Mouse (Mus musculus) ES-Bruce4 (cell line): ENCODE data around the gene Kat2a. TPM values are rescaled to one million over a fixed set of nuclear protein-coding genes. Genes with fewer than 3 reads are reported as not detected.

ENCODE experiments used
- H3K27ac ChIP-seq: 2 replicates; pipeline ENCODE4 v1.5.1; 2012; ENCODE audit warnings: low read length, inconsistent platforms; ENCODE audit not compliant: insufficient read depth
- H3K27me3 ChIP-seq: 2 replicates; pipeline ENCODE4 v1.6.1; 2012; ENCODE audit warnings: mild to moderate bottlenecking, low read length, inconsistent platforms; ENCODE audit not compliant: control insufficient read depth, poor library complexity, insufficient read depth, severe bottlenecking
- H3K36me3 ChIP-seq: 2 replicates; pipeline ENCODE4 v1.6.1; 2012; ENCODE audit warnings: inconsistent platforms, mild to moderate bottlenecking, low read length, moderate library complexity; ENCODE audit not compliant: control insufficient read depth, poor library complexity, insufficient read depth, severe bottlenecking
- H3K4me1 ChIP-seq: one replicate; pipeline ENCODE4 v1.8.1; 2011; ENCODE audit warnings: low read length; ENCODE audit not compliant: control insufficient read depth, insufficient read depth
- H3K4me3 ChIP-seq: 2 replicates; pipeline ENCODE4 v1.5.1; 2011; ENCODE audit warnings: low read depth, mild to moderate bottlenecking, low read length
- H3K9ac ChIP-seq: 2 replicates; pipeline ENCODE4 v1.6.1; 2012; ENCODE audit warnings: low read depth, mild to moderate bottlenecking, inconsistent platforms; ENCODE audit not compliant: poor library complexity, severe bottlenecking
- H3K9me3 ChIP-seq: replicated peaks from 2 replicates; pipeline ENCODE4 v1.6.1; 2012; ENCODE audit warnings: mild to moderate bottlenecking, low read length, inconsistent platforms; ENCODE audit not compliant: control insufficient read depth, poor library complexity, insufficient read depth, severe bottlenecking
- CTCF ChIP-seq: IDR thresholded peaks from one replicate; pipeline ENCODE4 v1.8.1; 2011; ENCODE audit warnings: low read depth, low read length
- EP300 ChIP-seq: IDR thresholded peaks from 2 replicates; pipeline ENCODE4 v1.6.1; 2011; ENCODE audit warnings: low read depth, low read length; ENCODE audit not compliant: insufficient read depth
- POLR2A ChIP-seq: IDR thresholded peaks from one replicate; pipeline ENCODE4 v1.8.1; 2011; ENCODE audit warnings: low read length; ENCODE audit not compliant: insufficient read depth
- polyA plus RNA-seq: library from polyadenylated mRNA; stranded (reverse); fragments of >200 nt; gene quantifications from 2 replicates; pipeline ENCODE4 v1.2.4, GENCODE M21; 2011; ENCODE audit warnings: low read depth; ENCODE audit not compliant: missing spikeins, insufficient read depth, insufficient read length

The Kat2a gene
- polyA plus RNA-seq, 1 experiment: 61.3 TPM

DNA sequence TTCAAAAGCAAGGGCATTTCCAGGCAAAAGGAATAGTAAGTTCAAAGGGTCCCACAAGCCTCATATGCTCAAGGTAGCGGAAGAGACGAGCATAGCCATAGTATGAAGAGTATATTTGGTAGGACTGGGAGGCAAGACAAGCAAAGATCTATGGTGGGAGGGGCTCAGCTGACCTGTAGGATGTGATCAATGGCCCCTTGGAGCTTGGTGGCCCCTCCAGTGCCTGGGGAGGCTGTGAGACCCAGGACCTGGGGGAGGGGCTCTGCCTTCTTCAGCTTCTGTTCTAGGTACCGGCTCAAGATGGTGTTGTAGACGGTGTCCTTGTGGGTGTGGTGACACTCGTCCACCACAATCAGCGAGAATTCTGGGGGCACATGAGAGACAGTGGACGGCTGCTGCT, 9.4 kb downstream of the Kat2a start:
- Histone ChIP-seq H3K9me3 (no peaks in the 10 kb centered on the region), H3K36me3 (peaks cover 30% of the 10 kb centered on the region), H3K9ac (no peak overlapping the region), H3K27ac (no peak overlapping the region), H3K4me1 (no peaks in the 10 kb centered on the region), H3K4me3 (no peak overlapping the region), H3K27me3 (no peaks in the 10 kb centered on the region)
- TF ChIP-seq POLR2A (no peak), CTCF (no peak), EP300 (no peak)

DNA sequence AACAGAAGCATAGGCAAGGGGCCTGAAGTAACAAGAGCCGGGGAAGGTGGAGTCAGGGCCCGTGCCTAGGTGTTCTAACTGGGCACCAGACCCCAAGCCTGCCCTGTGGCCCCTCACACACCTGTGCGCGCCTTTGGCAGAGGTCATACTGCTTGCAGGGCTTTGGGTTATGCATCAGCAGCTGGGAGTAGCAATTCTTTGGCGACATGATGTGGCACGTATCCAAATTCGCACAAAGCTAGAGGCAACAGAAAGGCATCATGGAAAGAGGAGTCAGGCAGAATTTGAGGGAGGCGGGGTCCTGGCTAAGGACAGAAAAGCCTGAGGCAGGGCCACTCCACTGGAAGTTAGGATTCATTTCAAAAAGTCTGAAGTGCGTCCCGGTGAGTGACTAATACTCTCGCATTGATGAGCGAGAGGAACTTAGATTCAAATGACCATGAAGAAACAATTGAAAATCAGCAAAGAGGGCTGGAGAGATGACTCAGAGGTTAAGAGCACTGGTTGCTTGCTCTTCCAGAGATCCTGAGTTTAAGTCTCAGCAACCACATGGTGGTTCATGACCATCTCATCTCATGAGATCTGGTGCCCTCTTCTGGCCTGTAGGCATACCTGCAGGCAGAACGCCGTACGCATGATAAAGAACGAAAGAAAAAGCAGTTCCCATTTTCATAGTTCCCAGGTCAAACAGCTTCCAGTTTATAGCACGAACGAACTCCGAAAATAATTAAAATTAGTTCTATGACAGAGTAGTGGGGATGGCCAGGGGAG, 10.0 kb downstream of the Kat2a start:
- TF ChIP-seq CTCF (peak; percentile 93), EP300 (no peak)
- Histone ChIP-seq H3K27me3 (no peaks in the 10 kb centered on the region), H3K27ac (no peak overlapping the region), H3K9ac (no peak overlapping the region), H3K4me3 (no peak overlapping the region), H3K4me1 (no peaks in the 10 kb centered on the region), H3K9me3 (no peaks in the 10 kb centered on the region), H3K36me3 (peaks cover 23% of the 10 kb centered on the region)

GRCm38 (mm10) chr11:100701301-100701700, 11.0 kb downstream of the Kat2a start:
- Histone ChIP-seq H3K27ac (no peak overlapping the region), H3K4me1 (no peaks in the 10 kb centered on the region), H3K9me3 (no peaks in the 10 kb centered on the region), H3K27me3 (no peaks in the 10 kb centered on the region), H3K9ac (no peak overlapping the region), H3K36me3 (peaks cover 14% of the 10 kb centered on the region), H3K4me3 (peak overlapping the region; percentile 10)
- TF ChIP-seq CTCF (no peak), EP300 (no peak), POLR2A (no peak)

- Histone ChIP-seq H3K36me3 (peaks cover 8% of the 10 kb centered on the region), H3K9me3 (no peaks in the 10 kb centered on the region), H3K4me1 (no peaks in the 10 kb centered on the region), H3K27ac (no peak overlapping the region), H3K27me3 (no peaks in the 10 kb centered on the region), H3K4me3 (no peak overlapping the region), H3K9ac (no peak overlapping the region)
- no peak for TF ChIP-seq POLR2A
- no peak for TF ChIP-seq CTCF
- no peak for TF ChIP-seq EP300
Observed at GRCm38 (mm10) chr11:100700710-100701109, 11.6 kb downstream of the Kat2a start.

GRCm38 (mm10) chr11:100697921-100698320, 14.3 kb downstream of the Kat2a start:
- Histone ChIP-seq H3K27ac (no peak overlapping the region), H3K9ac (no peak overlapping the region)
- TF ChIP-seq EP300: no peak
- TF ChIP-seq POLR2A: no peak
- TF ChIP-seq CTCF: no peak

DNA sequence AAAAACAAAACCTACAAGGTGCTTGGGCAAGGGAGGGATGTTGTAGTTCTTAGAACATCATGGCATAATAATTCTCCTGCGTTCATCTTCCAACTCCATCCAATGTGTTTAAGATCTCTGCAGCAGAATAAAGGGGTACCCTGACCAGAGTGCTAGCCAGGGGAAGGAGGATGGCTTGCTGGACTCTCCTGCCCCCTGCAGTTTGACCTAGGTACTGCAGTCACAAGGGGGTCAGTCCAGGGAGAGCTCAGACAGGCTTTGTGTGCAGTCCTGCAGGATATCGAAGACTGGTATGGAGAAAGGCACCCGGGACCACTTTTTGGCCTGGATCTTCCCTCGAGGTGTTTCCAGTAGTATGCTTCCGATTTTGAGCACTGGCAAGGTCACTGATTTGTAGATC, 17.3 kb downstream of the Kat2a start:
- no peaks in the 10 kb centered on the region for H3K4me1 ChIP-seq
- H3K27ac ChIP-seq: no peak overlapping the region
- no peaks in the 10 kb centered on the region for H3K36me3 ChIP-seq
- TF ChIP-seq CTCF (peak; percentile 97), POLR2A (no peak), EP300 (no peak)
- no peaks in the 10 kb centered on the region for H3K27me3 ChIP-seq
- H3K9ac ChIP-seq: no peak overlapping the region
- H3K9me3 ChIP-seq: no peaks in the 10 kb centered on the region
- no peak overlapping the region for H3K4me3 ChIP-seq

More at GRCm38 (mm10) chr11:100697921-100698320, 14.3 kb downstream of the Kat2a start:
- Histone ChIP-seq H3K9me3 (no peaks in the 10 kb centered on the region), H3K4me1 (no peaks in the 10 kb centered on the region), H3K27me3 (no peaks in the 10 kb centered on the region), H3K36me3 (no peaks in the 10 kb centered on the region), H3K4me3 (no peak overlapping the region)
